Mouse (Mus musculus): ENCODE data around the gene Fut11. TPM values are rescaled to one million over a fixed set of nuclear protein-coding genes. Genes with fewer than 3 reads are reported as not detected.

The Fut11 gene
- 18.9 and 19.9 TPM in 2 replicates for polyA plus RNA-seq (2015; fragmentation: Nextera tagmentation; extraction: Ambion mirVana)

GRCm38 (mm10) chr14:20694884-20695760 lies at the start of gene Fut11:
Gene Fut11, plus strand, starts transcription at chr14:20694968.
- Histone ChIP-seq H3K9ac (peak within 1 kb of the TSS; percentile 86), H3K4me2 (peak within 1 kb of the TSS; percentile 70), H3K9me3 (replicated peaks) (no peaks in the 10 kb centered on the region), H3K4me3 (peak within 1 kb of the TSS; percentile 73), H3K27me3 (no peaks in the 10 kb centered on the region), H3K36me3 (ENCODE audit: poor library complexity, severe bottlenecking) (peaks cover 54% of the 10 kb centered on the region), H3K4me1 (peaks cover 48% of the 10 kb centered on the region), H3K27ac (peak within 1 kb of the TSS; percentile 94)
- WGBS = under 1% methylated on average over 109 of the region's 111 CpGs
- peak; percentile 93 for ATAC-seq

- Histone ChIP-seq H3K27ac (no peak overlapping the region), H3K27me3 (no peaks in the 10 kb centered on the region), H3K4me2 (no peak overlapping the region), H3K36me3 (ENCODE audit: poor library complexity, severe bottlenecking) (no peaks in the 10 kb centered on the region), H3K4me1 (peaks cover 8% of the 10 kb centered on the region), H3K9ac (no peak overlapping the region), H3K9me3 (replicated peaks) (no peaks in the 10 kb centered on the region), H3K4me3 (no peak overlapping the region)
- WGBS = 33% methylated on average over 3 of the region's 3 CpGs
- no peak for ATAC-seq
These were observed 49.2 kb upstream of the Fut11 start for GRCm38 (mm10) chr14:20645547-20645946.

GRCm38 (mm10) chr14:20646381-20646780 lies 48.4 kb upstream of the Fut11 start:
- peaks cover 8% of the 10 kb centered on the region for H3K4me1 ChIP-seq
- no peak for ATAC-seq
- no peaks in the 10 kb centered on the region for H3K9me3 ChIP-seq (replicated peaks)

GRCm38 (mm10) chr14:20651000-20651399 lies 43.8 kb upstream of the Fut11 start:
- H3K27me3 ChIP-seq = no peaks in the 10 kb centered on the region
- no peak for ATAC-seq
- no peak overlapping the region for H3K4me2 ChIP-seq
- no peak overlapping the region for H3K27ac ChIP-seq
- no peak overlapping the region for H3K9ac ChIP-seq
- no peaks in the 10 kb centered on the region for H3K9me3 ChIP-seq (replicated peaks)
- WGBS = 73% methylated on average over 2 of the region's 2 CpGs
- no peak overlapping the region for H3K4me3 ChIP-seq
- no peaks in the 10 kb centered on the region for H3K4me1 ChIP-seq
- H3K36me3 ChIP-seq (ENCODE audit: poor library complexity, severe bottlenecking) = no peaks in the 10 kb centered on the region

More at GRCm38 (mm10) chr14:20646381-20646780, 48.4 kb upstream of the Fut11 start:
- Histone ChIP-seq H3K4me2 (no peak overlapping the region), H3K4me3 (no peak overlapping the region), H3K36me3 (ENCODE audit: poor library complexity, severe bottlenecking) (no peaks in the 10 kb centered on the region), H3K9ac (no peak overlapping the region), H3K27me3 (no peaks in the 10 kb centered on the region), H3K27ac (no peak overlapping the region)

GRCm38 (mm10) chr14:20651722-20652256 lies 43.0 kb upstream of the Fut11 start:
- WGBS = 73% methylated on average over 4 of the region's 4 CpGs
- Histone ChIP-seq H3K27me3 (no peaks in the 10 kb centered on the region), H3K4me2 (no peak overlapping the region), H3K9me3 (replicated peaks) (no peaks in the 10 kb centered on the region), H3K4me1 (no peaks in the 10 kb centered on the region), H3K27ac (no peak overlapping the region), H3K4me3 (no peak overlapping the region), H3K36me3 (ENCODE audit: poor library complexity, severe bottlenecking) (no peaks in the 10 kb centered on the region), H3K9ac (no peak overlapping the region)
- no peak for ATAC-seq

- H3K9ac ChIP-seq = no peak overlapping the region
- 0 out of 2 replicates have a peak, but pooled peaks cover 2% of the 10 kb centered on the region for H3K27me3 ChIP-seq
- ATAC-seq = no peak
- no peak overlapping the region for H3K27ac ChIP-seq
- no peaks in the 10 kb centered on the region for H3K36me3 ChIP-seq (ENCODE audit: poor library complexity, severe bottlenecking)
- 79% methylated on average over 9 of the region's 9 CpGs for WGBS
- H3K9me3 ChIP-seq (replicated peaks) = no peaks in the 10 kb centered on the region
- H3K4me3 ChIP-seq = no peak overlapping the region
- H3K4me1 ChIP-seq = no peaks in the 10 kb centered on the region
- H3K4me2 ChIP-seq = no peak overlapping the region
These were observed 39.9 kb upstream of the Fut11 start for GRCm38 (mm10) chr14:20654690-20655421.

GRCm38 (mm10) chr14:20655731-20656130 lies 39.0 kb upstream of the Fut11 start:
- Histone ChIP-seq H3K4me2 (no peak overlapping the region), H3K27ac (no peak overlapping the region), H3K4me3 (no peak overlapping the region), H3K27me3 (0 out of 2 replicates have a peak, but pooled peaks cover 2% of the 10 kb centered on the region), H3K9me3 (replicated peaks) (no peaks in the 10 kb centered on the region), H3K4me1 (peaks cover 3% of the 10 kb centered on the region; the same call in 1 of the 2 replicates), H3K9ac (no peak overlapping the region), H3K36me3 (ENCODE audit: poor library complexity, severe bottlenecking) (no peaks in the 10 kb centered on the region)
- ATAC-seq = no peak
- WGBS = 89% methylated on average over 9 of the region's 9 CpGs

GRCm38 (mm10) chr14:20656361-20656760 lies 38.4 kb upstream of the Fut11 start, which contains the start of gene Myoz1:
Gene Myoz1, minus strand, starts transcription at chr14:20656540.
- 36% methylated on average over 11 of the region's 11 CpGs for WGBS
- Histone ChIP-seq H3K4me1 (peaks cover 4% of the 10 kb centered on the region), H3K9me3 (replicated peaks) (no peaks in the 10 kb centered on the region), H3K9ac (no peak within 1 kb of the TSS), H3K4me3 (no peak within 1 kb of the TSS), H3K4me2 (no peak within 1 kb of the TSS), H3K27ac (no peak within 1 kb of the TSS), H3K36me3 (ENCODE audit: poor library complexity, severe bottlenecking) (no peaks in the 10 kb centered on the region), H3K27me3 (0 out of 2 replicates have a peak, but pooled peaks cover 2% of the 10 kb centered on the region)
- ATAC-seq = no peak

- Histone ChIP-seq H3K4me2 (no peak overlapping the region), H3K4me3 (no peak overlapping the region), H3K9me3 (replicated peaks) (no peaks in the 10 kb centered on the region), H3K36me3 (ENCODE audit: poor library complexity, severe bottlenecking) (no peaks in the 10 kb centered on the region), H3K27ac (no peak overlapping the region), H3K4me1 (peaks cover 14% of the 10 kb centered on the region), H3K27me3 (peaks cover 18% of the 10 kb centered on the region), H3K9ac (no peak overlapping the region)
- no peak for ATAC-seq
These were observed 36.4 kb upstream of the Fut11 start for GRCm38 (mm10) chr14:20658326-20658725.

GRCm38 (mm10) chr14:20658902-20659301 lies 35.9 kb upstream of the Fut11 start:
- Histone ChIP-seq H3K4me1 (peaks cover 14% of the 10 kb centered on the region), H3K27me3 (peaks cover 19% of the 10 kb centered on the region), H3K9me3 (replicated peaks) (no peaks in the 10 kb centered on the region), H3K36me3 (ENCODE audit: poor library complexity, severe bottlenecking) (no peaks in the 10 kb centered on the region), H3K4me2 (no peak overlapping the region), H3K9ac (no peak overlapping the region), H3K27ac (no peak overlapping the region), H3K4me3 (no peak overlapping the region)
- no peak for ATAC-seq
- WGBS = 87% methylated on average over 6 of the region's 6 CpGs

- Histone ChIP-seq H3K4me1 (peaks cover 20% of the 10 kb centered on the region), H3K4me2 (no peak overlapping the region), H3K36me3 (ENCODE audit: poor library complexity, severe bottlenecking) (no peaks in the 10 kb centered on the region), H3K4me3 (no peak overlapping the region), H3K9me3 (replicated peaks) (no peaks in the 10 kb centered on the region), H3K9ac (no peak overlapping the region), H3K27me3 (peaks cover 19% of the 10 kb centered on the region), H3K27ac (no peak overlapping the region)
- no peak for ATAC-seq
- 97% methylated on average over 7 of the region's 7 CpGs for WGBS
These were observed 35.1 kb upstream of the Fut11 start for GRCm38 (mm10) chr14:20659687-20660086.

Measured in forebrain, embryonic 13.5 days (tissue).